Mouse (Mus musculus): ENCODE results near the gene Sec31a.

Gene Sec31a

DNA sequence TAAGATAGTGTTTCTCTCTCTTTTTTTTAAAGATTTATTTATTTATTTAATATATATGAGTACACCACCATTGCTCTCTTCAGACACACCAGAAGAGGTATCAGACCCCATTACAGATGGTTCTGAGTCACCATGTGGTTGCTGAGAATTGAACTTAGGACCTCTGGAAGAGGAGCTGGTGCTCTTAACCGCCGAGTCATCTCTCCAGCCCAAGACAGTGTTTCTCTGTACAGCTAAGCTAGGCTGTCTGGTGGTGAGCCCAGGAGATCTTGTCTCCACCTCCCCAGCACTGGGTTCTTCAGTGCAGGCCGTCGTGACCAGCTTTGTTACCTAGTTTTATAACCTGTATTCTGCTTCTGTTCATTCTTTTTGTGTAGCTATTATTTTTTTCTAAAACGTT is 5.8 kb downstream of the Sec31a start:
- DNase-seq (ENCODE audit: extremely low spot score, low spot score), result no peak

DNA sequence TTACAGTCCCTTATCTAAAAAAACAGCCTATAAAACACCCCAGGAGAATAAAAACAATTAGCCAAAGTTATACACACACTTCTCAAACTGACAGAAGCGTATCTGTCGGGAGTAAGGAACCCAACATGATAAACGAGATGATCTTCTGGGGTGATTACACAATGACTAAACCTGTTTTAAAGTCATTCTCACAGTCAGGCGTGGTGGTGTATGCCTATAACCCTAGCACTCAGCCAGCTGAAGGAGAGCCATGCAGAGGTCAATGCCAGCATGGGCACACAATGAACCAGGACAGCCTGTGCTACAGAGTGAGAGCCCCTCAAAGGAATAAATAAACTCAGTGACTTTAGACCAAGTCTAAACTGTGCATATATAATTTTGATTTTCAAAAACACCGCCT is 7.5 kb downstream of the Sec31a start:
- no peak for DNase-seq (ENCODE audit: extremely low spot score, low spot score)

DNA sequence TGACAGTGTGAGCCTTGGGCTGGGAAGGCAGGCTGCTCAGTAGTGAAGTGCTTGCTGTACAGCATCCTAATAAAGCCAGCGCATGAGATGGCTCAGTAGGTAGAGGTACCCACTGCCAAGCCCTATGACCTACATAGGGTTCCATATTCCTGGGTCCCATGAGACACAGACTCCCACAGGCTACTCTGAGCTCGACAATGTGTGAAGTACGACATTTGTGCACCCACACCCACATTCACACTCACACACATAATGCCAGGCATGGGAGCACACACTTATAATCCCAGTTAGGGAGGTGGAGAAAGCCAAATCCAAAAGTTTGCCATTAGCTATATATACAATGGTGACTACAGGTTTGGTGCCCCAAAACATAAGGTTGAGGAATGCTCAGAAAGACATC is 19.3 kb downstream of the Sec31a start:
- no peak for DNase-seq (ENCODE audit: extremely low spot score, low spot score)

DNA sequence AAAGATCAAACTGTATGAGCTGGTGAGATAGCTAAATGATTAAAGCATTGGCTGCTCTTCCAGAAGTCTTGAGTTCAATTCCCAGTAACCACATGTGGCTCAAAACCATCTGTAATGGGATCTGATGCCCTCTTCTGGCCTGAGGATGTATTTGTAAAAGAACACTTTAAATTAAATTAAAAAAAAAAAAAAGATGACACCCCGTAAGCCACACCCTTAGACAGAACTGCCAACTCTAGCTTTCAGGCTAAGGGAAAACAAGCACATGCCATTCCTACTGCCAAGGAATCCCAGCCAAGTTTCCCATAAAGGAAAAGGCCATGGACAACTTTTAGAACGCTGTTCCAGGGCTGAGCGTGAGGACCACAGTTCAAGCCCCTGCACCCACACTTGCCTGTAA is 22.4 kb downstream of the Sec31a start:
- no peak for DNase-seq (ENCODE audit: extremely low spot score, low spot score)

DNA sequence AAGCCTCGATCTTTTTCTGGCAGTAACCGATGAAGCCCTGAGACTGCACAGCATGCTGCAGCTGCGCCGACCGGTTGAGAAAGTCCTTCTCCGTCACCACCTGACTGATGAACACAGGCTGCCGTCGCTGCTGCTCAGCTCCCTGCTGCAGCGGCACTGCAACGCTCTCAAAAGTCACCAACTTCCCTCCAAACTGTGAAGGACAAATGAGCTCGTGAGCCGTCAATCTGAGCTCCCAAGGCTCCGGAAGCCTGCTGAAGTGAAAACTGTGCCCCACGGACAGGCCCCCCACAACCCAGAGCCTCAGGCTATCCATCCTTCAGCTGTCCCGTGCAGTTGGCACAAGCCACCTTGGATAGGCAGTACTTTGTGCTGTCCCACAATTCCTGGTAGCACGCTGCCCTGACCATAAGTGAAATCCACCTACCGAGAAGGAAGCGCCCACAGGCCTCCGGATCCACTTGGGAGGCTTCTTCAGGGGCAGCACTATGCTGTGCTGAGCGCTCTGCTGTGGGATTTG is 23.5 kb downstream of the Sec31a start:
- DNase-seq (ENCODE audit: extremely low spot score, low spot score), result no peak

DNA sequence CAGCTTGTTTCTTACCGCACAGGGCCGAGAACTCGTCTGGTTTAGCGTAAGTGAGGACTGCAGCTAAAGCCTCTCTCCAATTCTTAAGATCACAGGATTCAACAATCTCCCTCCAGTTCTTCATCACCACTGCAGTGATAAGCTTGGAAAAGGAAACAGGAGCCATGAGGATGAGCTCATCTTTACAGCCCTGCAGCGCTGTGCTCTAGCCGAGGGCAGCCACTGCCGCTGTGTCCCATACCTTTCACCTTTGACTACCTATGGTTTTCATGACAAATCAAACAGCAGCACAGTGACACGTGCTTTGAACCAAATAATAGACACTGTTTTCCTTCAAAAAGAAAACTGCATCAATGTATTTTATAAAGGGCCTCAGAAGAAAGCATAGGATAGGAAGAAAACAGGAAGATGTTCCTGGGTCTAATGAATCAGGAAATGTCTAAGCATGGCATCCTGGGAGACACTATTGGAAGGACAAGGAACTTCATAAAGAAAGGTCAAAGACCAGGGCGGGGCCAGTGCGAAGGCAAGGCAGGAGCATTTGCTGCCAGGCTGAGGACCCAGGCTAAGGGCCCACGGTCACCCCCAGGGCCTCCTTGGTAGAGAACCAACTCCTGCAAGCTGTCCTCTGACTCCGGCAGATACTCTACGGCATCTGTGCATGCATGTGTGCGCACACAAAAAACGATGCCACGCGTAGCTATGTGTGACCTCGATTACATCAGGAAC is 32.1 kb downstream of the Sec31a start:
- no peak for DNase-seq (ENCODE audit: extremely low spot score, low spot score)

DNA sequence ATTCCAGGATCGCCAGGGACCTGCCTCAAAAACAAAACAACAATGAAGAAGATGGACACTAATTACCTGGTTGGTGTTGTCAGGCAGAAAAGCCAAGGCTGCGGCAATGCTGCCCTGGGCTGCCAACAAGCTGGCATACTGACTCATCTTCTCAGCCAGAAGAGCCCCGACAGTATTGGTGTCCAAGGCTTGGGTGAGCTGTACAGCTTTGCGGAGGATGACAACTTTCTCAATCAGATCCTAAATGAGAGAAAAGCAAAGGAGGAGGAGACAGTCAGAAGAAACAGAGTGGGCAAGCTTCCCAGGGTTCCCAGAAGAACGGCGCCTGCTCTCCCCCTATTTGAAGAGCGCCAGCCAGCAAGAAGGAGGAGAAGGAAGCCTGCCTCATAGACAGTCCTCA is 34.9 kb downstream of the Sec31a start:
- DNase-seq (ENCODE audit: extremely low spot score, low spot score), result no peak

DNA sequence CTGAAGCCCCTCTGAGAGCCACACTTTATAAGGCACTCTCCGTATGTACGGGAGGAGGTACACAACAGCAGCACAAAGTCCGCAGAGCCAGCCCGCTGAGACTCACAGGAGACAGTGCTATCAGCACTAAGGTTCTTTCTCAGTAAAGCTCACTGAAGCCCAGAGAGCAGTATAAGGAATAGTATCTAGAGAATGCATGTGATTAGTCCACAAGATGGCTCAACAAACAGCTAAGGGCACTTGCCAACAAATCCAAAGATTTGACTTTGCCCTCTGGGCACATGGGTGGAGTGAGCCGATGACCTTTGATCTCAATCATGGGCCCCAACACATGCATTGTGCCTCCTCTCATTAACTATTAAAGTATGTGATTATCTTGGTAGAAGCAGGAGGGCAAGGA is 35.8 kb downstream of the Sec31a start:
- no peak for DNase-seq (ENCODE audit: extremely low spot score, low spot score)

DNA sequence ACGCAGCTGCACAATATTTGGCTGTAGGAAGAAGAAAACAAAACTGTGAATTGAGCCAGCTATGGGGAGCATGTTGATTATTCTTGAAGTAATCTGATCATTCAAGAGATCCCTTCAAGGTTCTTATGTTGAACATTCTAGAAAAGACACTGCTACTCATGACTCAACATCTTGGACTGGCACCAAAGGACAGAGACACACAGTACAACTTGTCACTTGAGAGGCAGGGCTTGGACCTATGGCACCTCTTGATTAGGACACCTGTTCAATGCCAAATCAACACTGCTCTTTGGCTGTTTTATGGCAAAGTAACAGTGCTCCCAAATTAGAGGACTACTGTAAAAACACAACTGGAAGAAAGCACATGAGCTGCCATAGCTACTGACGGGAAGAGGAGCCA is 37.1 kb downstream of the Sec31a start:
- DNase-seq (ENCODE audit: extremely low spot score, low spot score), result no peak

DNA sequence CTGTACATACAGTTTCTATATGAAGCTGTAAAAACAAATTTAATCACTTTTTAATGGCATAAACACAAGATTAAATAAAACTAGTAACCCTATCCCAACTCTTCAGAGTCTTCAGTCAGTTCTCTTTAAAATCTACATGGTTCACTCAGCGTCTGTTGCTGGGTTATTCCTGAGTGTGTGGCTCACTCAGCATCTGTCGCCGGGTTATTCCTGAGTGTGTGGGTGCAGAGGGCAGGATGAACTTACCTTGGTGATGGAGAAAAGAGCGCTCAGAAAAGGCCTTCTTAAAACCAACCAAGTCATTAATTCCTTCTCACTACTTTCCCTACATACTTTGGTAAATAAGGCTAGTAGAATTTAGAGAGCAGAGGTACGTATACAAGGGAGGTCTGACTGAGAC is 37.8 kb downstream of the Sec31a start:
- DNase-seq (ENCODE audit: extremely low spot score, low spot score), result no peak

DNA sequence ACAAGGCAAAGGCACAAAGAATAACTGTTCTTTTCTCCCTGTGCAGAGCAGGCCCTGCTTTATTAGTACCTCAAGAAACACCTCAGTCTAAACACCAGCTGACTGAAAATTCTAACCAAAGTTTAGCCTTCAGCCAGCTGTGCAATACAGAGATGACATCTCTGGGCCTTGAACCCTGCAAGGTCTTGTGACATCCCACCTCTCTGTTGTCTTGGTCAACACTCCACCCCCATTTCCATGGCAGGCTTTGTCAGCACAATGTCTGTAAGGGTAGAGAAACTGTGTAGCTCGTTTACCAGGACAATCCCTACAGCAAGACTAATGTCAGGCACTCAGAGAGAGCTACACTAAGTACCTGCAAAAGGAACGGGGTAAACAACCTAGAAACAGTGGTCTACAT is 38.7 kb downstream of the Sec31a start:
- no peak for DNase-seq (ENCODE audit: extremely low spot score, low spot score)

DNA sequence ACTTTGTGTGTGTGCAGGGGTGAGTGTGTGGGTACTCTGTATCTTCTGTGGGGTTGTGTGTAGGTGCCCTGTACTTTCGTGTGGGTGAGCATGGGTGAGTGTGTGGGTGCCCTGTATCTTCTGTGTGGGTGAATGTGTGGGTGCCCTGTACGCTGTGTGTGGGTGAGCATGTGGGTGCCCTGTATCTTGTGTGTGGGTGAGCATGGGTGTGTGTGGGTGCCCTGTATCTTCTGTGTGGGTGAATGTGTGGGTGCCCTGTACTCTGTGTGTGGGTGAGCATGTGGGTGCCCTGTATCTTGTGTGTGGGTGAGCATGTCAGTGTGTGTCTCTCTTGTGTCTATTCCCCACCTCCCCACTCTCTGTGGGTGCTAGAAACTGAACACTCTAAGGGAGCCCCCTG is 41.3 kb downstream of the Sec31a start:
- DNase-seq (ENCODE audit: extremely low spot score, low spot score), result no peak

DNA sequence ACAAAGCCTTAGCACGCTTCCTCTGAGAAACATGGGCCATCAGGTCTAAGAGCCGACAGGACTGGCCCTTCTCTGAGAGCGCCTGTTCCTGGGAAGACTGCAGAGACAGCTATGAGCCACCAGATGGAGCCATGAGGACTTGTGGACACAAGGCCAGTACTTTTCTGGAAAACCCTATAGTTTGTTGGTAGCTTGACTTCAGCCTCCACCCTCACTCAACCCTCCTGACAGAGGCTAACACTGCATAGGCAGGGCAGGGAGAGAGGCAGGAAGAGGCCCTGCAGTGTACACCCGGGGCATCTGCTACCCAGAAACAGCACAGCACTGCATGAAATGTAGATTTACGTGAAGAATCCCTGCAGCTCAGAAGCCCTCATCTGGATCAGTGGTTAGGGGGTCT is 42.1 kb downstream of the Sec31a start:
- DNase-seq (ENCODE audit: extremely low spot score, low spot score), result peak; percentile 35

DNA sequence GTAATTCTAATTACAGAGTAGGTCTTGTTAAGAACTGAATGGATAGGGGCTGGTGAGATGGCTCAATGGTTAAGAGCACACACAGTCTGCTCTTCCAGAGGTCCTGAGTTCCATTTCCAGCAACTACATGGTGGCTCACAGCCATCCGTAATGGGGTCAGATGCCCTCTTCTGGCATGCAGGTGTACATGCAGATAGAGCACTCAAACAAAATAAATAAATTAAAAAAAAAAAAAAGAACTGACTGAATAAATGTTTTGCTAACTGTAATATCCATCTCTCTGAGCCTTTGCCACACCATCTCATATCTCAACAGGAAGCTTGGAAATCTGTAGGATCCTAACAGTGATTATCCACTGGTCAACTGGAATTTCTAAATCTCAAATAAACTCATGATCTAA is 45.1 kb downstream of the Sec31a start:
- DNase-seq (ENCODE audit: extremely low spot score, low spot score), result no peak

DNA sequence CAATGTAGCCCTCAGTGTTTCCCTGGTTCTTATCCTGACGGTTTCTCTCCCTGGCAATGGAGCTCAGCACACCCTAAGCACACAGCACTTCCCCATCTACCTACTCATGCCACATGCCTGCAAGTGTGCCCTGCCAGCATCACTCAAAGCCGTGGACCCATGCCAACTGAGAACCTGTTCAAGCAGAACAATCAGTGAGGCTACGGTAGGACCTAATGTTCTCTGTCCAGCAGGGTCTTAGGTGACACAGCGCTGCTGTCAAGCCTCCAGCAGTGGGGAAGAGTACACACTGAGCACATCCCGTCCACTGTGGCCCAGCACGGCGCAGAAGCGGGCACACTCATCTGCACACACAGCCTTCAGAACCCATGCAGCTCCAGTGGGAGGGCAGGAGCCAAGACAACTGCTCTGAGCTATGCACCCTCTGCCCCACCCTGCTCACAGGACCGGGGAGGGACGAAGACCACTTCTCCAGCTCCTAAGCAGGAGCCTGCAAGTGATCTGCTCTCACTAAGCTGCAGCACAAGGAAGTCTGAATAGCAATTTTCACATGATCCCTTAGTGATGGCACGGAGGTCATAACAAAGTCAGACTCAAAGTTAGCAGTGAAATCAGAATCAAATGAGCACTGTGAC is 46.1 kb downstream of the Sec31a start:
- DNase-seq (ENCODE audit: extremely low spot score, low spot score), result no peak

DNA sequence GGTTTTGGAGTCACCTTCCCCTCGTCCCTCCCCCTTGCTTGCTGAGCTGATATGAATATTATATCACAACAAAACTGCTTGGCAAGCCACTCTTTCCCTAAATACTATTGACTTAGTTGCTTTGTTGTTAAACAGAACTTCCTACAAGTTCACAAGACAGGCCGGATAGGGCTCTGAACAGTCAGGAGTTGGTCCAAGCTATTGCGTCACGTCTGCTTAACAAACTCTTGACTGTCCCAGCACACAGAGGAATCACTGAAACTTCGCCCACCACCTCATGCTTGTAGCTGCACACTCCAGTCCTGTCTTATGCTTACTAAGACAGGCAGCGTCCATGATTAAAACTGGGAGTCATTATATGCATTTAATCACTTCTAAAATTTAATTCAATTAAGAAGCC is 46.9 kb downstream of the Sec31a start:
- DNase-seq (ENCODE audit: extremely low spot score, low spot score), result no peak

DNA sequence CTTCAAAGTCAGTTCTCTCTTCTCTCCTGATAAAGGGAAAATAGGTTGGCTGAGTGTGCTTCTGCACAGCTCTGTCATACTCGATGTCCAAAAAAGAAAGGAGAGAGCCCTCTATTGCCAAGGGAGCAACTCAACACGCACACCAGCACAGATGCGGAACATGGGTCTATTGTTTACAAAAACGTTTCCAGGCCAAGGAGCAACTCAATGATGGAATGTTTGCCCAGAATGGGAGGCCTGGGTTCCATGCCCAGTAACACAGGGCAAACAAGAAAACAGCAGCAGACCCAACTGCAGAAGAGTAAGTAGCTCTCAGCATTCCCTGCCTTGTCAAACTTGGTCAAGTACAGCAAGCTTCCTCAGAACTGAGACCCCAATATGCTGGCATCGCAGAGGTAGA is 47.5 kb downstream of the Sec31a start:
- no peak for DNase-seq (ENCODE audit: extremely low spot score, low spot score)

DNA sequence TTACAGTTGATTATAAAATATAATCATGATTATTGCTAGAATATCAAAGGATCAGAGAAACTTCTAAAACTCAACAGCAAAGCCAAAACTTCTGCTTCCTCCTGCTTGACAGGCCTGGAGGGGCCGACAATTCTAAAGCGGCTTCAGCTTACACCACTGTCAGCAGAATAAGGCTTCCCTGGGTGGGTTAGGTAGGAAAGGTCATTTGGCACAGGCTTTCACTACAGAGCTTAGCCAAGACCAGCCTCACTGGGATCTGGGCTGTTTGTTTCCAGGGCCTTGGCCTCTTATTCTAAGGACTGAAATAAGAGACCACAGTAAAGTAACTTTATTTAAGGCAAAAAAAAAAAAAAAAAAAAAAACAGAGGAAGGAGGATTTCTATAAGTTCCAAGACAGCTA is 49.0 kb downstream of the Sec31a start:
- no peak for DNase-seq (ENCODE audit: extremely low spot score, low spot score)

DNA sequence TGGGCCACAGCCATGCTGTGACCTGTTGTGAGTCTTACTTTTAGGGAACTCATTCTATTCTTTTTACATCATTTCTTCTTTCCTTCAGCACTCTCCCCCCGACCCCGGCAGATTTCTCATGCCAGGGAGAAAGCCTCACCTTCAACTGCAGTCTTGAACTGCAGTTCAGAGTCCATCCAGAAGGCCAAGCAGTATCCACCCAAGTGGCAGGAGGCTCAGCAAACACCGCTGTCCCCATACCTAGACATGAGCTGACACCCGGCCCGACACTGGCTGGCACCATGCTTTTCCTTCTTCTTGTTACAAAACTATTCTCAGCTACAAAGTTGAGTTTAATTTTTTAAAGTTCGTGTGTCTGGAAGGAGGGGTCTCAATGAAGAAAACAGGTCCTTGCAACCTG is 55.7 kb downstream of the Sec31a start:
- DNase-seq (ENCODE audit: extremely low spot score, low spot score), result no peak

DNA sequence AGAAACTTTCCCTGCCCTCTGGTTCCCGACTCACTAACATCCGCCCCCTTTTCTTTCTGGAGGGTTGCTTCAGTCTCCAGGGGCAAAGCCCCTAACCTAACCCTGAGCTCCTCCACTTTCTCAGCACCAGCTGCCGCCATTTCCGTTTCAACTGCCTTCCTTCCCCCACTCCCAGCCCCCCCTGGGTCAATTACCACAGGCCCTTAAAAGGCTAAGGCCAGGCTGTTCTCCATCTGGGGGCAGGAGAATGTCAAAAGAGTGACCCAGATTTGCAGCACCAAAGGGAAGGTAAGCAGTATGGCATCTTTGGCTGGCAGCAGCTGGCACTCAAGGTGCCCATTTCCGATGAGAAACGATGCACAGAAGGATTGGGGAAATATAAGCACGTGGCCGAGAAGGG is 57.7 kb downstream of the Sec31a start:
- DNase-seq (ENCODE audit: extremely low spot score, low spot score), result no peak

DNA sequence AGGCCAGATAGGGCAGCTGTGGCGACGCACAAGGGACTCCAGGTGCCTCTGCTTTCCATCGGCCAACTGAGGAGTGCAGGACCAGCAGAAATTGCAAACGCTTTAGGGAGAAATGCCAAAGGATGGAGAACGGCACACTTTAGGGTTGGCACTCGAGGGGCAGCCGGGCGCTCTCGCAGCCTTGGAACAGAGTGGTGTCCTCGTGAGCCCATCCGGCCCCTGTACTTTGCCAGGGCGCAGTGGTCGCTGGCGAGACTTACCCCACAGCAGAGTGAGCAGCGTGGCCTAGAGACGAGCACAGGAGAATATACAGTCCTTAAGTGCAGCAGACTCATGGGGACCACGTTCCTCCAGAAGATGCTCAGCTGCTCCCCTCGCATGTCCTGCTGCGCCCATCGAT is 61.4 kb downstream of the Sec31a start:
- no peak for DNase-seq (ENCODE audit: extremely low spot score, low spot score)

DNA sequence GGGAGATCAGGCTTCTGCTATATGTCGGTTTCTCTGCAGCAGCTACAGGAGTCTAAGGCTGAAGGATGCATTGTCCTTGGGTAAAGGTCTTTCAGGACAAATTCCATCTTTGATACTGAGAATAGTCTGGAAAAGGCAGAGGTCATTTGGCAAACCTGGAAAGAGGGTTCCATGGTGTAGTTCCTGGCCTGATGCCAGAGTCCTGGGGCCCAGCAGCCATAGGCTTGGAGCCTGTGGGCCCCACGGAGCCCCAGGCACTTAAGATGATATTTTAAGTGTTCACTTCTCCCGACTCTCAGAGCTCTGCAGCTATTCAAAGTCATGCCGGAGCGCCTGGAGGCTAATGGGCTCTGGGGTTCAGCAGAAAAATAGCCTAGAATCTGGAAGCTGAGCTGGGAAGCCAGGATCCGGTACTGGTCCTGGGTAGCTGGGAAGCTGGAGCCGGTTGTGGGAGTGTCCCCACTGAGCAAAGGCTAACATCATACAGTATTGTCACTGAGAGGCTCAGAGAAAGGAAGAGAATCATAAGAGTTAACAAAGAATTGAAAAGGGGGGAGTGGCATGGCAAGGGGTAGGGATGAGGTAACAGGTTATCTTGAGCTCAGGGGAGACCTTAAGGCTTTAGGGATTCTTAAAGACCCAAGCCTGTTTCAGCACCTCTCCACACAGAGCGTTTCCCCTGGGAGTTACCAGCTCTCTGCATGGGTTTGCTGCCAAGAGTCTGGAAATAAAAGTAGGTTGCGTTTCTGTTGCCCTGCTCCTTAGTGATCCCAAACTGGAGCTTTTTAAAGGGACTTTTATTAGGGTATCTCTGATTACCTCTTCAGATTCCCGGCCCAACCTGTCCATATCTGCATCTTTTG is 62.8 kb downstream of the Sec31a start:
- DNase-seq (ENCODE audit: extremely low spot score, low spot score), result no peak
